Mouse (Mus musculus) ES-Bruce4 (cell line): ENCODE data around the gene Xcl1. TPM values are rescaled to one million over a fixed set of nuclear protein-coding genes. Genes with fewer than 3 reads are reported as not detected.

Experiments
- H3K27ac ChIP-seq: 2 replicates; pipeline ENCODE4 v1.5.1; 2012; ENCODE audit warnings: low read length, inconsistent platforms; ENCODE audit not compliant: insufficient read depth
- H3K27me3 ChIP-seq: 2 replicates; pipeline ENCODE4 v1.6.1; 2012; ENCODE audit warnings: mild to moderate bottlenecking, low read length, inconsistent platforms; ENCODE audit not compliant: control insufficient read depth, poor library complexity, insufficient read depth, severe bottlenecking
- H3K36me3 ChIP-seq: 2 replicates; pipeline ENCODE4 v1.6.1; 2012; ENCODE audit warnings: inconsistent platforms, mild to moderate bottlenecking, low read length, moderate library complexity; ENCODE audit not compliant: control insufficient read depth, poor library complexity, insufficient read depth, severe bottlenecking
- H3K4me1 ChIP-seq: one replicate; pipeline ENCODE4 v1.8.1; 2011; ENCODE audit warnings: low read length; ENCODE audit not compliant: control insufficient read depth, insufficient read depth
- H3K4me3 ChIP-seq: 2 replicates; pipeline ENCODE4 v1.5.1; 2011; ENCODE audit warnings: low read depth, mild to moderate bottlenecking, low read length
- H3K9ac ChIP-seq: 2 replicates; pipeline ENCODE4 v1.6.1; 2012; ENCODE audit warnings: low read depth, mild to moderate bottlenecking, inconsistent platforms; ENCODE audit not compliant: poor library complexity, severe bottlenecking
- H3K9me3 ChIP-seq: replicated peaks from 2 replicates; pipeline ENCODE4 v1.6.1; 2012; ENCODE audit warnings: mild to moderate bottlenecking, low read length, inconsistent platforms; ENCODE audit not compliant: control insufficient read depth, poor library complexity, insufficient read depth, severe bottlenecking
- CTCF ChIP-seq: IDR thresholded peaks from one replicate; pipeline ENCODE4 v1.8.1; 2011; ENCODE audit warnings: low read depth, low read length
- EP300 ChIP-seq: IDR thresholded peaks from 2 replicates; pipeline ENCODE4 v1.6.1; 2011; ENCODE audit warnings: low read depth, low read length; ENCODE audit not compliant: insufficient read depth
- POLR2A ChIP-seq: IDR thresholded peaks from one replicate; pipeline ENCODE4 v1.8.1; 2011; ENCODE audit warnings: low read length; ENCODE audit not compliant: insufficient read depth
- polyA plus RNA-seq: library from polyadenylated mRNA; stranded (reverse); fragments of >200 nt; gene quantifications from 2 replicates; pipeline ENCODE4 v1.2.4, GENCODE M21; 2011; ENCODE audit warnings: low read depth; ENCODE audit not compliant: missing spikeins, insufficient read depth, insufficient read length

Gene Xcl1
- polyA plus RNA-seq, 1 experiment: not detected

- no peaks in the 10 kb centered on the region for H3K36me3 ChIP-seq
- H3K27me3 ChIP-seq: no peaks in the 10 kb centered on the region
- no peaks in the 10 kb centered on the region for H3K4me1 ChIP-seq
- H3K27ac ChIP-seq: no peak overlapping the region
- no peak overlapping the region for H3K4me3 ChIP-seq
- no peak overlapping the region for H3K9ac ChIP-seq
- H3K9me3 ChIP-seq: no peaks in the 10 kb centered on the region; the same call in 1 of the 2 replicates
- TF ChIP-seq POLR2A: no peak
Measured at GRCm38 (mm10) chr1:164973341-164973740, 38.0 kb upstream of the Xcl1 start.

- Histone ChIP-seq H3K4me3 (no peak overlapping the region), H3K9ac (no peak overlapping the region), H3K27ac (no peak overlapping the region), H3K4me1 (no peaks in the 10 kb centered on the region), H3K9me3 (no peaks in the 10 kb centered on the region; the same call in 1 of the 2 replicates), H3K27me3 (no peaks in the 10 kb centered on the region), H3K36me3 (no peaks in the 10 kb centered on the region)
- TF ChIP-seq CTCF: no peak
- TF ChIP-seq EP300: no peak
- no peak for TF ChIP-seq POLR2A
Measured at GRCm38 (mm10) chr1:164972744-164973143, 37.4 kb upstream of the Xcl1 start.

- TF ChIP-seq CTCF (no peak), EP300 (no peak), POLR2A (no peak)
- Histone ChIP-seq H3K4me1 (no peaks in the 10 kb centered on the region), H3K9ac (no peak overlapping the region), H3K9me3 (no peaks in the 10 kb centered on the region), H3K27me3 (no peaks in the 10 kb centered on the region), H3K27ac (no peak overlapping the region), H3K36me3 (no peaks in the 10 kb centered on the region), H3K4me3 (no peak overlapping the region)
Measured at GRCm38 (mm10) chr1:164966095-164966698, 30.9 kb upstream of the Xcl1 start.

- no peaks in the 10 kb centered on the region for H3K9me3 ChIP-seq
Measured at GRCm38 (mm10) chr1:164960610-164961009, 25.3 kb upstream of the Xcl1 start.

DNA sequence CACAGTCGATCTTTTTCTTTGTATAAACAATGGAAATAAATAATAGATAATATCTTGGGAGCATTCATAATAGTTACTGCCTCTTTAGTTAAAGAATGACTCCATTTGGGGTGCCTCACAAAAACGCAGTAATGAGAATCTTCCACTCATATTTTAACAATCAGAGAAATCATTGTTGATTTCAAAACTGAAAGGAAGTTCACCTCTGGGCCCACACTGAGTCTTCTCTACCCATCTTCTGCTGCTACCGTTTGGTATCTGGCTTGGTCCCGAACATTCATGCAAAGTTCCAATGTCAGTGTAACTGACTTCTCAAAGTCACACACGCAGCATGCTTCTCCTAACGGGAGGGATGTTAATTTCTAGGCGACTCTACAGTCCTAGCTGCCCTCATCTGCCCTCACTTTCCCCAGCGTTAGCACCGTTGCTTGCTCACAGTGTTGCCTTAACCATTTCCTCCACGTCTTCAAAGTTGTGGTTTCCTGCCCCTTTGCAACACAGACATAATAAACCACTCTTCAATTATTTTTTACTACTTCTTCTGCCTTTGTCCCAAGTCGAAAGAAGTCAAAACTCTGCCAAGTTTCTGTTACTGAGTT, 24.6 kb upstream of the Xcl1 start:
- Histone ChIP-seq H3K27ac (no peak overlapping the region), H3K4me3 (no peak overlapping the region), H3K4me1 (no peaks in the 10 kb centered on the region), H3K36me3 (no peaks in the 10 kb centered on the region), H3K9ac (no peak overlapping the region), H3K27me3 (no peaks in the 10 kb centered on the region), H3K9me3 (no peaks in the 10 kb centered on the region)
- no peak for TF ChIP-seq EP300
- TF ChIP-seq CTCF: no peak
- TF ChIP-seq POLR2A: no peak

More at GRCm38 (mm10) chr1:164960610-164961009, 25.3 kb upstream of the Xcl1 start:
- no peaks in the 10 kb centered on the region for H3K36me3 ChIP-seq
- TF ChIP-seq CTCF: no peak
- no peak for TF ChIP-seq EP300
- TF ChIP-seq POLR2A: no peak
- H3K4me1 ChIP-seq: no peaks in the 10 kb centered on the region
- H3K4me3 ChIP-seq: no peak overlapping the region
- H3K9ac ChIP-seq: no peak overlapping the region
- H3K27me3 ChIP-seq: no peaks in the 10 kb centered on the region
- no peak overlapping the region for H3K27ac ChIP-seq

- no peak for TF ChIP-seq CTCF
- TF ChIP-seq POLR2A: no peak
- TF ChIP-seq EP300: no peak
- no peaks in the 10 kb centered on the region for H3K27me3 ChIP-seq
- no peaks in the 10 kb centered on the region for H3K36me3 ChIP-seq
- no peak overlapping the region for H3K9ac ChIP-seq
- no peaks in the 10 kb centered on the region for H3K9me3 ChIP-seq
- no peak overlapping the region for H3K4me3 ChIP-seq
- H3K27ac ChIP-seq: no peak overlapping the region
- H3K4me1 ChIP-seq: no peaks in the 10 kb centered on the region
Measured at GRCm38 (mm10) chr1:164959160-164959559, 23.8 kb upstream of the Xcl1 start.
